Mouse (Mus musculus) heart, adult 2 months (tissue): ENCODE data around the gene Lrrc26.

Experiments used
- CTCF ChIP-seq: fragments of 200-600 bp; IDR thresholded peaks from 2 replicates; pipeline ENCODE4 v1.8.1; 2022; ENCODE audit warnings: antibody characterized with exemption, mild to moderate bottlenecking, moderate library complexity
- EP300 ChIP-seq: fragments of 200-500 bp; IDR thresholded peaks from 2 replicates; pipeline ENCODE4 v1.6.1; 2011; ENCODE audit warnings: low read depth, low read length, control low read depth; ENCODE audit not compliant: insufficient read depth
- POLR2A ChIP-seq: fragments of 200-500 bp; IDR thresholded peaks from 2 replicates; pipeline ENCODE4 v1.6.1; 2011; ENCODE audit warnings: mild to moderate bottlenecking, low read depth, low read length, control low read depth; ENCODE audit not compliant: insufficient read depth

DNA sequence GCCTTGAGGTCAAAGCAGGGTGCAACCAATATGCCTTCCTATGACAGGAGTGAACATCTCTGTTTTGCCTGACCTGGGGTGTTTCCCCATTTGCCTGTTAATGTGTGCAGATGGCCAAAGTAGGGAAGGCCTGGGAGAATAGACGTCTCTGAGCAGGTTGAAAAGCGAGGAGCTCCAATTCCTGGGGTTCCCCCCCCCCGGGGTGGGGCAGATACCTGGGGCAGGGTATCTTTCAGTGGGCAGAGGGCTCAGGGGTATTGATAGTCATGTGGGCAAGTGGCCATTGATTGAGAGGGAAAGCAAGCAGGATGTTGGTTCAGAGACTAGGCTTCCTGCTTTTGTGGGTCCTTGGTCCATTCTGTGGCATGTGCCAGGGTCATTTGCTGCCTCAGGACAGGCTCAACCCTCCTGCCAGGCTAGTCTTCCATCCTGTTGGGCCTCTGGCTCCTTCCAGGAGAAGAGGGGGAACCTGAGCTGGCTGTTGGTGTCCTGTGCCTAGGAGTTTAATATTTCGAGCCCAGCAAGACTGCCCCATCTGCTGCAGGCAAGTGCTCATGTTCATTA, 21.9 kb upstream of the Lrrc26 start:
- TF ChIP-seq EP300 (no peak), CTCF (no peak), POLR2A (no peak)
